ENCODE assay signal across 7 mouse cellular contexts in the genomic region with DNA sequence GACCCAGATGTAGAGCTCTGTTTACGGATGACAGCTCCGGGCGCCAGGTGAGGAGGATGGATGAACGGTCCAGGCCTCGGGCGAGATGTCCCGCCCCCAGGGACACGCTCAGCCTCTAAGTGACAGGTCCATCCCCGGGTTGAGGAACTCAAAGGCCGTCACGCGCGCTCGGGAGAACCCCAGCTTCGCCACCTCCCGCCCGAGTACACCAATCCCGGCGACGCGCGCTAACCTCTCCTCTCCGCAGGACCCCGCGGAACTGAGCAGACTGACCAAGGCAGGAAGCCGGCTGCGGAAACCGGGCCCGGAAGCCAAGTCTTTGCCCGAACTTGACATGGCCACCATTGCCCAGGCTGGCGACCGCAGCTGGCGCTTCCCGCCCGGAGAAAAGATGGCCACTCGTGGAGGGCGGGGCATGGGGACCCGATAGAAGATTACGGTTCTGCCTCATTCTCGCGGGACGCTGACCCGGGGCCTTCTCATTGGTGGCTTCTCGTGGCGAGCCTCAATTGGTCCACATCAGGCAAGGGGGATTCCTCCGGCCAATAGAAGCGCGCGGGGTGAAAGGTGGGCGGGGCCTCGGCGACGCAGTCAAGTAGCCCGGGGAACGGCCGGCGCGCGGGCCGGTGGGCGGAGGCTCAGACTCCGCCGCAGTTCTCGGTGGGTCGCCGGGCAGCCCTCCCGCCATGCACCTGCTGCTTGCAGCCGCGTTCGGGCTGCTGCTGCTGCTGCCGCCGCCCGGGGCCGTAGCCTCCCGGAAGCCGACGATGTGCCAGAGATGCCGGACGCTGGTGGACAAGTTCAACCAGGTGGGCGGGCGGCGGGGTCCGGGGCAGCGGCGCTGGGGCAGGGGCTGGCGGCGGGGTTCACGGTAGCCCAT. TPM values are rescaled to one million over a fixed set of nuclear protein-coding genes. Genes with fewer than 3 reads are reported as not detected.
DNase-seq lines count a peak whose midpoint lies in the region; ATAC-seq lines count a peak whose summit lies in the region.

A gene (minus strand): TSS at position 293 of the 880 bp plus-strand sequence.
A gene (plus strand): TSS at position 621 of the 880 bp plus-strand sequence.

- H3K27me3 ChIP-seq in embryonic facial prominence, embryonic 12.5 days: no peaks in the 10 kb centered on the region
- no peaks in the 10 kb centered on the region for H3K27me3 ChIP-seq in limb, embryonic 11.5 days (ENCODE audit: control insufficient read depth, insufficient read depth, low read length)
- no peaks in the 10 kb centered on the region for H3K27me3 ChIP-seq in midbrain, embryonic 14.5 days (ENCODE audit: control insufficient read depth, insufficient read depth, low read length)

- peak within 1 kb of the TSS; percentile 91 for H3K4me2 ChIP-seq in embryonic facial prominence, embryonic 12.5 days (replicated peaks)
- H3K4me2 ChIP-seq in limb, embryonic 11.5 days (ENCODE audit: low read depth, severe bottlenecking): peak within 1 kb of the TSS; percentile 83
- H3K4me2 ChIP-seq in midbrain, embryonic 14.5 days (ENCODE audit: low read length): peak within 1 kb of the TSS; percentile 86

- peak within 1 kb of the TSS; percentile 61; the same call in 1 of the 2 replicates for H3K27ac ChIP-seq in embryonic facial prominence, embryonic 12.5 days
- H3K27ac ChIP-seq in limb, embryonic 11.5 days (replicated peaks; ENCODE audit: low read depth, low read length): no peak within 1 kb of the TSS
- peak within 1 kb of the TSS; percentile 84 for H3K27ac ChIP-seq in midbrain, embryonic 14.5 days (replicated peaks; ENCODE audit: low read depth, low read length)

- DNase-seq in adrenal gland, postnatal 25 days: peak; percentile 99
- DNase-seq in heart, adult 11 months: peak; percentile 100
- peak; percentile 99 for DNase-seq in kidney, adult 18-20 months
- peak; percentile 99 for DNase-seq in limb, embryonic 11.5 days (ENCODE audit: low spot score)
- DNase-seq in midbrain, embryonic 14.5 days: peak; percentile 100
- peak; percentile 98 to 99 for DNase-seq in spleen, adult 18-20 months

- under 1% methylated on average over 87 of the region's 88 CpGs for WGBS in embryonic facial prominence, embryonic 12.5 days
- WGBS in limb, embryonic 11.5 days: under 1% methylated on average over 88 of the region's 88 CpGs
- under 1% methylated on average over 88 of the region's 88 CpGs for WGBS in midbrain, embryonic 14.5 days

- ATAC-seq in embryonic facial prominence, embryonic 12.5 days (ENCODE audit: insufficient number of reproducible peaks, insufficient read depth, low FRiP score, low TSS enrichment): peak; percentile 97
- peak; percentile 98 for ATAC-seq in limb, embryonic 11.5 days (ENCODE audit: insufficient number of reproducible peaks, low FRiP score, low TSS enrichment, low read depth)
- ATAC-seq in midbrain, embryonic 14.5 days (ENCODE audit: low FRiP score, low TSS enrichment): peak; percentile 98

- peak within 1 kb of the TSS; percentile 93 for H3K4me3 ChIP-seq in embryonic facial prominence, embryonic 12.5 days
- H3K4me3 ChIP-seq in limb, embryonic 11.5 days (ENCODE audit: low read depth, low read length): peak within 1 kb of the TSS; percentile 84
- H3K4me3 ChIP-seq in midbrain, embryonic 14.5 days (replicated peaks; ENCODE audit: low read depth, low read length): peak within 1 kb of the TSS; percentile 96

- H3K9ac ChIP-seq in embryonic facial prominence, embryonic 12.5 days: peak within 1 kb of the TSS; percentile 85
- H3K9ac ChIP-seq in limb, embryonic 11.5 days (ENCODE audit: low read length): peak within 1 kb of the TSS; percentile 74
- H3K9ac ChIP-seq in midbrain, embryonic 14.5 days (replicated peaks; ENCODE audit: low read length): peak within 1 kb of the TSS; percentile 78

- peaks cover 47% of the 10 kb centered on the region for H3K36me3 ChIP-seq in embryonic facial prominence, embryonic 12.5 days
- H3K36me3 ChIP-seq in limb, embryonic 11.5 days (ENCODE audit: control insufficient read depth, insufficient read depth, low read length): peaks cover 19% of the 10 kb centered on the region
- H3K36me3 ChIP-seq in midbrain, embryonic 14.5 days (ENCODE audit: control insufficient read depth, insufficient read depth, low read length): peaks cover 42% of the 10 kb centered on the region

- no peaks in the 10 kb centered on the region for H3K9me3 ChIP-seq in embryonic facial prominence, embryonic 12.5 days
- no peaks in the 10 kb centered on the region for H3K9me3 ChIP-seq in limb, embryonic 11.5 days (ENCODE audit: control insufficient read depth, low read length)
- H3K9me3 ChIP-seq in midbrain, embryonic 14.5 days (ENCODE audit: control insufficient read depth, low read length): no peaks in the 10 kb centered on the region

- H3K4me1 ChIP-seq in embryonic facial prominence, embryonic 12.5 days: peaks cover 18% of the 10 kb centered on the region
- peaks cover 4% of the 10 kb centered on the region; the same call in 1 of the 2 replicates for H3K4me1 ChIP-seq in limb, embryonic 11.5 days (ENCODE audit: control insufficient read depth, insufficient read depth, low read length)
- peaks cover 17% of the 10 kb centered on the region for H3K4me1 ChIP-seq in midbrain, embryonic 14.5 days (ENCODE audit: control insufficient read depth, insufficient read depth, low read length)

RNA-seq across cellular contexts. Expression of the first gene that starts in this region (rescaled TPM):
- 13.7 and 16.3 TPM in 2 replicates for total RNA-seq in adrenal gland, postnatal 25 days (2021)
- polyA plus RNA-seq in embryonic facial prominence, embryonic 12.5 days (2016; fragmentation: Nextera tagmentation; extraction: Ambion mirVana): 10.2 and 12.2 TPM in 2 replicates
- polyA plus RNA-seq in limb, embryonic 11.5 days (2014; fragmentation: Nextera tagmentation; extraction: Ambion mirVana): 11.5 and 12.0 TPM in 2 replicates
- polyA plus RNA-seq in midbrain, embryonic 14.5 days (2014; fragmentation: Nextera tagmentation; extraction: Ambion mirVana): 7.1 and 8.1 TPM in 2 replicates

RNA-seq across cellular contexts. Expression of the second gene that starts in this region (rescaled TPM):
- total RNA-seq in adrenal gland, postnatal 25 days (2021): 35.1 and 37.8 TPM in 2 replicates
- 71.9 and 75.7 TPM in 2 replicates for polyA plus RNA-seq in embryonic facial prominence, embryonic 12.5 days (2016; fragmentation: Nextera tagmentation; extraction: Ambion mirVana)
- 94.3 and 94.9 TPM in 2 replicates for polyA plus RNA-seq in limb, embryonic 11.5 days (2014; fragmentation: Nextera tagmentation; extraction: Ambion mirVana)
- 49.6 and 53.8 TPM in 2 replicates for polyA plus RNA-seq in midbrain, embryonic 14.5 days (2014; fragmentation: Nextera tagmentation; extraction: Ambion mirVana)
